Mouse (Mus musculus) midbrain, embryonic 10.5 days (tissue): ENCODE results near the gene Asap2. TPM values are rescaled to one million over a fixed set of nuclear protein-coding genes. Genes with fewer than 3 reads are reported as not detected.

Experiments used
- DNase-seq: peaks from one replicate; pipeline ENCODE4 v3.0.0-alpha.2; 2017; ENCODE audit warnings: low spot score
- H3K27ac ChIP-seq: fragments of 300-500 bp; sonication (generic); replicated peaks from 2 replicates; pipeline ENCODE4 v1.5.1; 2016; ENCODE audit warnings: mild to moderate bottlenecking
- H3K27me3 ChIP-seq: fragments of 300-500 bp; sonication (generic); 2 replicates; pipeline ENCODE4 v1.6.1; 2016; ENCODE audit warnings: low read depth, mild to moderate bottlenecking; ENCODE audit not compliant: poor library complexity, severe bottlenecking
- H3K36me3 ChIP-seq: fragments of 300-500 bp; sonication (generic); 2 replicates; pipeline ENCODE4 v1.6.1; 2016; ENCODE audit warnings: mild to moderate bottlenecking, moderate library complexity
- H3K4me1 ChIP-seq: fragments of 300-500 bp; sonication (generic); 2 replicates; pipeline ENCODE4 v1.6.1; 2016
- H3K4me3 ChIP-seq: fragments of 300-500 bp; sonication (generic); 2 replicates; pipeline ENCODE4 v1.5.1; 2016; ENCODE audit warnings: mild to moderate bottlenecking, moderate library complexity
- H3K9me3 ChIP-seq: fragments of 300-500 bp; sonication (generic); replicated peaks from 2 replicates; pipeline ENCODE4 v1.6.1; 2016; ENCODE audit warnings: mild to moderate bottlenecking
- WGBS: fragments of 180-500 bp; shearing (Covaris S2); methylation state at CpG from one replicate; pipeline ENCODE4 v1.1.7; 2016; 5-methylcytosine and 5-hydroxymethylcytosine counted together
- polyA plus RNA-seq: library from polyadenylated mRNA; unstranded; fragments of >200 nt; fragmentation: Nextera tagmentation; extraction: Ambion mirVana; gene quantifications from 2 replicates; pipeline ENCODE4 v1.2.1, GENCODE M21; 2016

The Asap2 gene
- polyA plus RNA-seq, 1 experiment from 2014 or later, result 11.6 TPM

DNA sequence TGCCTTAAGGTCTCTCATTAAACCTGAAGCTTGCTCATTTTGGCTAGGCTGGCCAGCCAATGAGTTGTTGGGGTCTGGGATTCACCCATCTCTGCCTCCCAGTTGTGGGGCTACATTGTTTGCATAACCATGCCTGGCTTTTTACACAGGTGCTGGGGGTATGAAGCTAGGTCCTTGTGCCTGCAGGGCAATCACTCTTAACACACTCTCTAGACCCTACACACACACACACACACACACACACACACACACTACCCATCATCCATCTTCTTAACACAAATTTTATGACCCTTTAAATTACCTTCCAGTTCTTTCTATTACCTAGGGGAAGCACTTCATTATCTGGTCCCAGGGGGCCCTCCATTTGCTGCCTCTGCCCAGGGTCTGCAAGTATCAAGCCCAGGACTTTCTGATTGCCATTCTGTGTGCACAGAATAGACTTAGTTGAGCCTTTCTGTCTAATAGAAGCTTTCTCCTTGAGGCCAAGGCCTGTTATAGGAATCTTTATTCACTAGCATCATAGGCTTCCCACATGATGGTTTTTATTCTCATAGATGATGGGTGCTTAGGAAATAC is 187.0 kb downstream of the Asap2 start:
- DNase-seq, result no peak
- H3K27ac ChIP-seq, result no peak overlapping the region
- H3K27me3 ChIP-seq, result no peaks in the 10 kb centered on the region
- H3K4me3 ChIP-seq, result no peak overlapping the region
- H3K9me3 ChIP-seq, result no peaks in the 10 kb centered on the region
- peaks cover 40% of the 10 kb centered on the region for H3K36me3 ChIP-seq
- no peaks in the 10 kb centered on the region for H3K4me1 ChIP-seq

DNA sequence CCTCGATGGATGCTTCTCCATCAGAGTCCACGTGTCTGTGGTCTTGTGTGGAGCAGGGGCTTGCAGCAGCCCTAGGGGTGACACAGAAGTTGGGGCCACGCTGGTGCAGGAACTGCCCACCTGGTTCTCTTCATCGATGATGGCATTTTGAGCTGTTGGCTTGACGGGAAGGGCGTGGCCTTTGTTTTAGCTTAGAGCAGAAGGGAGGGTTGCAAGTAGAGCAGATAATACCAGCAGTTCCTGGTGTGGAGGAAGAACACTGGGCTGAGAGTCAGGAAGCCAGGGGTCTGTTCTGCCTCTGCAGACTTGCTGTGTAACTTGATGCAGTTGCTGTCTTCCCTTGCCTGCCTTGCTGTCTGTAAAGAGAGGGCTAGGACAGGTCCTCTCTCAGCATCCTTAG is 189.8 kb downstream of the Asap2 start:
- Histone ChIP-seq H3K4me3 (no peak overlapping the region), H3K9me3 (no peaks in the 10 kb centered on the region), H3K27ac (no peak overlapping the region), H3K27me3 (no peaks in the 10 kb centered on the region), H3K36me3 (peaks cover 28% of the 10 kb centered on the region), H3K4me1 (peaks cover 10% of the 10 kb centered on the region)
- DNase-seq, result no peak
- 91% methylated on average over 6 of the region's 6 CpGs for WGBS

DNA sequence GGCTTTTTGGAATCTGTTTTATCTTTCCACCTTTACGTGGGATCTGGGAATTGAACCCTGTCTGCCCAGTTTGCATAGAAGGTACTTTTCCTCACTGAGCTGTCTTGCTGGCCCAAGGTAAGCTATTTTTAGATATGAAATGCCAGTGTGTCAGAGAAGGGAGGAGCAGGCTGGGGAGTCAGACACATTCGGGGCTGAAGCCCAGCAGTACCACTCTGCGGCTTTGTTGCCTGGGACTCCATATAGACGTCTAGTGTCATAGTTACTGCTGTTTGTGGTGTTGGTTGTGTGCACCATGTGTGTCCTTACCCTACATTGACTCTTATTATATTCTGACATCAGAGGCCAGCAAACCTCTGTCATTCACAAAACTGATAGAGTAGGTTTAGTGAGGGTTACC is 192.5 kb downstream of the Asap2 start:
- Histone ChIP-seq H3K27ac (no peak overlapping the region), H3K36me3 (peaks cover 35% of the 10 kb centered on the region), H3K9me3 (no peaks in the 10 kb centered on the region), H3K4me3 (no peak overlapping the region), H3K27me3 (no peaks in the 10 kb centered on the region), H3K4me1 (peaks cover 10% of the 10 kb centered on the region)
- no peak for DNase-seq
- WGBS, result 88% methylated on average over 4 of the region's 4 CpGs

DNA sequence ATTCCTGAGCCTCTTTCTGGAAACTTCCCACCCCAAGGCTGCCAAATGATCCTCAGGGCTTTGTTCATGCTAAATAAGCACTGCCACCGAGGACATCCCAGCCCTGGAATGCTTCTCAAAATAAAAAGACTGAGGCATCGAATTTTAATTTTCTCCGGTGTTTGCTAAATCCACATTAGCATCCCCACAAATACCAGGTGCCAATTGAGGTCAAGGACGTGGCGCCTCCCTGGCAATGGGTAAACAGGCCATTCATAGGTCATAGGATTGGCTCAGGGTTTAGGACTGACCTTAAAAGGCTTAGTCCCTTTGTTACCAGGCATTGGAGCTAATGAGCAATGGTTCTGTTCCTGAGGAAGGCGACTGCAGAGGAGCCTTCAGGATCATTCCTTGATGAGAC is 193.1 kb downstream of the Asap2 start:
- DNase-seq, result no peak
- H3K27ac ChIP-seq, result no peak overlapping the region
- 68% methylated on average over 6 of the region's 6 CpGs for WGBS
- H3K36me3 ChIP-seq, result peaks cover 39% of the 10 kb centered on the region
- no peak overlapping the region for H3K4me3 ChIP-seq
- no peaks in the 10 kb centered on the region for H3K9me3 ChIP-seq
- H3K27me3 ChIP-seq, result no peaks in the 10 kb centered on the region
- peaks cover 10% of the 10 kb centered on the region for H3K4me1 ChIP-seq

DNA sequence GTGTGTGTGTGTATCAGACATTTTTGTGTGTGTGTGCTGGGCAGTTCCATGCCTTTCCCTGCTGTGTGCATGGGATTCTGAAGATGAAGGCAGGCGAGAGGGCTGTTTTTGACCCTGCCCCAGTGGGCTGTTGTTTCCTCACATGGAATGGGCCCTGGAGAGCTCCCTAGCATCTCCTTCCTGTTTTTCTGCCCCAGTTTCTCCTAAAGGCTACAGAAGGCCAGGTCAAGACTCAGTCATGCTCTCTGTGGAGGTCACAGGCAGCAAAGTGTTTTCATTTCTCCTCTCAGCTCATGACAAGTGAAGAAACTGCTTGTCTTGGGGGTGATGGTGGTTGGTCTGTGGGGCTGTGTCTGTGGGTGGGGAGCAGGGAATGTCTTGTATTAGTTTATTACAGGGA is 195.9 kb downstream of the Asap2 start:
- WGBS, result 85% methylated on average over 1 of the region's 1 CpGs
- no peaks in the 10 kb centered on the region for H3K27me3 ChIP-seq

DNA sequence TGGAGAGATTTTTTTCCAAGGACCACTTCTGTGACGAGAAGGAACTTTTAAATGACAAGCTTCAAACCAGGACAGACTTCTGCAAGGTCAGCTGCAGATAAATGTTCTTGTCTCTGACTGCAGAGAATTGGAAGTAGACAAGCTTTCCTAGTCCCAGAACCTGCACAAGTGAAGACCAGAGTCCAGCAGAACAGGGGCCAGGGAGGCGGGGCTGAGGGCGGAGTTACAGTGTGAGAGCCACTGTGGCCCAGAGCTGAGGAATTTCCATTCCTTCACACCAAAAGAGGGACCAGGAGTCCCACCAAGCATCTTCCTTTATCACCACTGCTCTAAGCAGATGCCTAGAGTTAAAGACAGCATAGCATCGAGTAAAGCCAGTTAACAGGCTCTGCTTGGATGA is 198.6 kb downstream of the Asap2 start:
- no peak overlapping the region for H3K27ac ChIP-seq
- peaks cover 56% of the 10 kb centered on the region for H3K36me3 ChIP-seq
- H3K4me1 ChIP-seq, result no peaks in the 10 kb centered on the region
- no peak overlapping the region for H3K4me3 ChIP-seq
- H3K9me3 ChIP-seq, result no peaks in the 10 kb centered on the region
- H3K27me3 ChIP-seq, result no peaks in the 10 kb centered on the region
- no peak for DNase-seq
- 70% methylated on average over 4 of the region's 4 CpGs for WGBS

More for the DNA sequence above, 195.9 kb downstream of the Asap2 start:
- Histone ChIP-seq H3K4me3 (no peak overlapping the region), H3K4me1 (peaks cover 10% of the 10 kb centered on the region), H3K36me3 (peaks cover 51% of the 10 kb centered on the region), H3K27ac (no peak overlapping the region), H3K9me3 (no peaks in the 10 kb centered on the region)
- DNase-seq, result no peak

DNA sequence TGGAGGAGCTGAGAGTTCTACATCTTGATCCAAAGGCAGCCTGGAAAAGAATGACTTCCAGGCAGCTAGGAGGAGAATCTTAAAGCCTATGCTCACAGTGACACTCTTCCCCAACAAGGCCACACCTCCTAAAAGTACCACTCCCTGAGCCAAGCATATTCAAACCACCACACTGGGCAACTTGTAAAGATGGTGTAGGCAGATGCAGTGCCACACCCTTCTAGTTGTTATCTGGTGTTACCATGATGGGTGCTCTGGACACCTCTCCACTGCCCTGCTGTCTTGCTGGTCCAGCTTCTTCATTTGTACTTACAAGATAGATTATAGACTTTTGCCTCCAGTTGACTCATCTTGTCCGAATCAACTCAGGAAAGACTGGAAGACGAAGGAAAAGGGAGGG is 201.3 kb downstream of the Asap2 start:
- Histone ChIP-seq H3K4me1 (no peaks in the 10 kb centered on the region), H3K9me3 (no peaks in the 10 kb centered on the region), H3K27me3 (no peaks in the 10 kb centered on the region), H3K36me3 (peaks cover 54% of the 10 kb centered on the region), H3K4me3 (no peak overlapping the region), H3K27ac (no peak overlapping the region)
- no peak for DNase-seq
- WGBS, result 94% methylated on average over 2 of the region's 2 CpGs

DNA sequence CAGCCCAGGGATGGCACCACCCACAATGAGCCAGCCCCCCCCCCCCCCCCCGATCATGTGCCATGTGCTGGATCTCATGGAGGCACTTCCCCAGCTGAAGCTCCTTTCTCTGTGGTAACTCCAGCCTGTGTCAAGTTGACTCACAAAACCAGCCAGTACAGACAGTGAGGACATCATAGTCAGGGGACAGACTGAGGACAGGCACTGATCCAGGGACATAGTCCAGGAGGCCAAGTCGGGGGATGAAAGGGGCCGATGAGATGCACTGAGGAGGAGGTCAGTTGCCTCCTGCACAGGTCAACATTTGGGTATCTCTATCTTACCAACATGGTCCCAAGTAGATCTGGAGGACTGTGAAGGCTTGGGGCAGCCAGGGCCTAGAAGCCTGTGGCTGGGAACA is 205.2 kb downstream of the Asap2 start:
- Histone ChIP-seq H3K4me3 (no peak overlapping the region), H3K9me3 (no peaks in the 10 kb centered on the region), H3K4me1 (peaks cover 11% of the 10 kb centered on the region), H3K36me3 (peaks cover 36% of the 10 kb centered on the region), H3K27ac (no peak overlapping the region), H3K27me3 (no peaks in the 10 kb centered on the region)
- 96% methylated on average over 3 of the region's 3 CpGs for WGBS
- no peak for DNase-seq

DNA sequence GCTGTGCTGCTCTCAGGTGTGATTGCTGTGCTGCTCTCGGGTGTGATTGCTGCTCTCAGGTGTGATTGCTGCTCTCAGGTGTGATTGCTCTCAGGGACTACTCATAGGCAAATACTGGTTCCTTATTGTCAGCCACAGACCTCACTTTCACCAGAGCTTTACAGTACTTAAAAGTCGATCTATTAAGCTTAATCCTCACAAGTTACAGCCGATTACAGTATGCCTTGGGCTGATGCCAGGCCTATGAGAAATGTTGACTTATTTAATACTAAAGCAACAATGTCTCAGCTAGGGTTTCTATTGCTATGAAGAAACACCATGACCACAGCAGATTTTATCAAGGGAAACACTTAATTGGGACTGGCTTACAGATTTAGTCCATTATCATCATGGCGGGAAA is 206.2 kb downstream of the Asap2 start:
- Histone ChIP-seq H3K9me3 (no peaks in the 10 kb centered on the region), H3K4me1 (peaks cover 11% of the 10 kb centered on the region), H3K27ac (no peak overlapping the region), H3K4me3 (no peak overlapping the region), H3K27me3 (no peaks in the 10 kb centered on the region), H3K36me3 (peaks cover 36% of the 10 kb centered on the region)
- 95% methylated on average over 4 of the region's 4 CpGs for WGBS
- DNase-seq, result no peak

DNA sequence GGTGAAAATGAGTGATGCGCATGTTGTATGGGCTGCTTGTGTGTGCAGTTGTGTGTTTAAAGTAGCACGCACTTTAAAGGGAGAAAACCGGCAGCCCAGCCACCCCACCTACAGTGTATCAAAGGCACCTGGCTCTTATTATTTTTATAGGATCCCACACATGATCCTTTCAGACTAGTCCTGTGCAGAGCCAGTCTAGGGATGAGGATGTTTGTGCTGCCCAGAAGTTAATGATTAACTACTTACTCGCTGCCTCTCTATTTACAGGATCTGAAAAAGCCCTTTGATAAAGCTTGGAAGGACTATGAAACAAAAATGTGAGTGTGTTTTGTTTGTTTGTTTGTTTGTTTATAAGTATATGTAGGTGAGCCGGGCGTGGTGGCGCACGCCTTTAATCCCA is 210.4 kb downstream of the Asap2 start:
- Histone ChIP-seq H3K4me1 (peaks cover 35% of the 10 kb centered on the region), H3K9me3 (no peaks in the 10 kb centered on the region), H3K4me3 (no peak overlapping the region), H3K27ac (no peak overlapping the region), H3K27me3 (no peaks in the 10 kb centered on the region), H3K36me3 (peaks cover 70% of the 10 kb centered on the region)
- 95% methylated on average over 8 of the region's 8 CpGs for WGBS
- no peak for DNase-seq

DNA sequence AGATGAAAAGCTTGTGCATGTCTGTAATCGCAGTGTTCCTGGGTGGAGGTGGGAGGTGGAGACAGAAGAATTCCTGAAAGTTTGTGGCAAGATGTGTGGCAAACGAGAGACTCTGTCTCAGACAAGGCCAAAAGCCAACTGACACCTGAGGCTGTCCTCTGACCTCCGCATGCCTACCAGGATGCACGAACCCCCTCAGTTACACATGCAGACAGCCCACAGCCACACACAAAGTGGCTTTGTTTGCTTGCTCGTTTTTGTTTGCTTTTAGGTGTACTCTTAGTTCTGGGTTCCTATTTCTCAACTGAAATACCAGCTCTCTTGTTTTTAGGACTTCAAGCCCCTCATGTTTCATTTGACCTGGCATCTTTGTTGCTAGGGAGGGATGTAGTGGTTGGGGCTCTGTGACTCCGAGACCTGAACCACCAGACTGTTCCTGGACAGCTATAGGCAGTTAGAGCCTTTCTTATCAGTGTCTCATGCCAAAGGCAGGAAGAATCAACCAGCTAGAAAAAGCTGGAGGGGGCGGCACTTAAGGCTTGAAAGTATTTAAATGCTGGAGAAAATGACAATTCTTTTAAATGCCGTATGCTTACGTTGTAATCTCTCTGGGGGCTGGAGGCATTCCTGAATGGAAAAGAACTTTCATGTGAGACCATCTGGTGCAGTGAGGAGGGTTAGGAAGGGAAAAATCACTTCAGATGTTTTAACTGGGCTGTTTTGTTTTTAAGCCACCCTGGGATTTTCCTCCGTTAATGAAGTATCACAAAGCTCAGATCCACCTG is 211.4 kb downstream of the Asap2 start:
- 89% methylated on average over 10 of the region's 10 CpGs for WGBS
- H3K4me1 ChIP-seq, result peaks cover 35% of the 10 kb centered on the region
- peaks cover 74% of the 10 kb centered on the region for H3K36me3 ChIP-seq
- H3K4me3 ChIP-seq, result no peak overlapping the region
- H3K27ac ChIP-seq, result no peak overlapping the region
- no peak for DNase-seq
- H3K9me3 ChIP-seq, result no peaks in the 10 kb centered on the region
- H3K27me3 ChIP-seq, result no peaks in the 10 kb centered on the region

DNA sequence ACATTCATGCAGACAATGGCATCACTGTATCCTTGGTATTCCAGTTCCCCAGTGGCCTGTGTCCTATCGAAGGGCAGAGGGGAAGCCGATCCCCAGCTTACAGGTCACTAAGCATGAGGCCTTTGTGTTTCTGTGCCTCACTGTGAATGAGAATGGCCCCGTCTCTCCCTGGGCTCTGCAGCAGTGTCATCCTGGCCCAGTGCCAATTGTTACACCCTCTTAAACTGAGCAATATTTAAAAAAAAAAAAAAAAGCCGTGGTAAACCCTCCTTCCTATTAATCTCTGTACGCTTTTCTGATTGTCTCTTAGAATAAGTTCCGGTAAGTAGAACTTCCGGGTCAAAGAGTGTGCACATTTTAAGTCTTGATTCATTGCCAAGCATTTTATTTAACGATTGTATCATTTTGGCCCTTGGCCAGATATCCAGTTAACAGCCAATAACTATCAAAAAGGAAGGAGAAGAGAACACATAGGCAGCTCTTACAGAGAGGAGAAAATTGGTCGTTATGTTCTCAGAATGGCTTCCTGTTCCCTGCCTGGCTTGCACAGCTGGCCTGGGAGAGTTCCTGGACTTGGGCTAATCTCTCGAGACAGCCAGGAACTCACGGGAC is 214.5 kb downstream of the Asap2 start:
- no peak for DNase-seq
- Histone ChIP-seq H3K4me1 (peaks cover 28% of the 10 kb centered on the region), H3K36me3 (peaks cover 95% of the 10 kb centered on the region), H3K27ac (no peak overlapping the region; the same call in 1 of the 2 replicates), H3K27me3 (no peaks in the 10 kb centered on the region), H3K4me3 (no peak overlapping the region), H3K9me3 (no peaks in the 10 kb centered on the region)
- WGBS, result 61% methylated on average over 11 of the region's 11 CpGs

DNA sequence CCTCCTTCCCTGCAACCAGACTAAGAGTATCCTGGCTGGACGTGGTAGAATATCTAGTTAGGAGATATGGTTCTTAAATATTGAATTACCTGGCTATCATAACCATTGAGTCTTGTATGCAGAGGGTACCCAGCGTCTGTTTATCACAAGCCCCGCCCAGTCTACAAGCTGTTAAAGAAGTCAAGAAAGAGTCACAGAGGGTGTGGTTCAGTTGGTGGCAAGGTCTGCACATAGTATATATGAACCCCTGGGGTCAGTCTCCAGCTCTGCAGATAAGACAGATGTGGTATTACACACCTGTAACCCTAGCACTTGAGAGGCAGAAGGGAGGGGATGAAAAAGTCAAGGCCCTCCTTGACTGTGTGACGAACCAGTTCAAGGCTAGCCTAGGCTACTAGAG is 215.5 kb downstream of the Asap2 start:
- no peak for DNase-seq
- Histone ChIP-seq H3K27me3 (no peaks in the 10 kb centered on the region), H3K36me3 (peaks cover 91% of the 10 kb centered on the region), H3K4me1 (peaks cover 28% of the 10 kb centered on the region), H3K4me3 (no peak overlapping the region), H3K27ac (no peak overlapping the region), H3K9me3 (no peaks in the 10 kb centered on the region)
- 93% methylated on average over 4 of the region's 4 CpGs for WGBS
